Mouse (Mus musculus) cortical plate, adult 2 months (tissue): ENCODE results near the gene Arpc1b.

Experiments used
- CTCF ChIP-seq: fragments of 200-500 bp; IDR thresholded peaks from 2 replicates; pipeline ENCODE4 v1.5.1; 2011; ENCODE audit warnings: mild to moderate bottlenecking, control low read depth, low read length; ENCODE audit not compliant: insufficient read depth; ENCODE audit errors: extremely low read depth
- POLR2A ChIP-seq: fragments of 200-500 bp; IDR thresholded peaks from 2 replicates; pipeline ENCODE4 v1.6.1; 2011; ENCODE audit warnings: mild to moderate bottlenecking, low read length, control low read depth; ENCODE audit not compliant: insufficient read depth; ENCODE audit errors: extremely low read depth

DNA sequence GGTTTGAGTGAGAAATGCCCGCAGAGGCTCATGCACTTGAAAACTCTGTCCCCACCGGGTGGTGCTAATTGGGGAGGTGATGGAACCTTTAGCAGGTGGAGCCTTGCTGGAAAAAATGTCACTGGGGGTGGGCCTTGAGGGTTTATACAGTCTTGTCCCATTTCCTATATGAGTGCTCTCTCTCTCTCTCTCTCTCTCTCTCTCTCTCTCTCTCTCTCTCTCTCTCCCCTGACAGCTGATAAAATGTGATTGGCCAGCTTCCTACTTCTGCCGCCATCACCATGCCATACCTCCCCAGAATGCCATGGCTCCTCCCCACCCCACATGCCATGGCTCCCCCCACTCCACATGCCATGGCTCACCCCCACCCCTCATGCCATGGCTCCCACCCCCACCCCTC is 38.9 kb upstream of the Arpc1b start:
- TF ChIP-seq CTCF (no peak), POLR2A (no peak)
